Mouse (Mus musculus) liver, adult (tissue): ENCODE results near the gene Fbxl8.

Experiments used
- GATA4 ChIP-seq: IDR thresholded peaks from 2 replicates; pipeline ENCODE4 v1.6.1; 2014; ENCODE audit warnings: mild to moderate bottlenecking, low read length; ENCODE audit not compliant: insufficient replicate concordance

Gene Fbxl8

DNA sequence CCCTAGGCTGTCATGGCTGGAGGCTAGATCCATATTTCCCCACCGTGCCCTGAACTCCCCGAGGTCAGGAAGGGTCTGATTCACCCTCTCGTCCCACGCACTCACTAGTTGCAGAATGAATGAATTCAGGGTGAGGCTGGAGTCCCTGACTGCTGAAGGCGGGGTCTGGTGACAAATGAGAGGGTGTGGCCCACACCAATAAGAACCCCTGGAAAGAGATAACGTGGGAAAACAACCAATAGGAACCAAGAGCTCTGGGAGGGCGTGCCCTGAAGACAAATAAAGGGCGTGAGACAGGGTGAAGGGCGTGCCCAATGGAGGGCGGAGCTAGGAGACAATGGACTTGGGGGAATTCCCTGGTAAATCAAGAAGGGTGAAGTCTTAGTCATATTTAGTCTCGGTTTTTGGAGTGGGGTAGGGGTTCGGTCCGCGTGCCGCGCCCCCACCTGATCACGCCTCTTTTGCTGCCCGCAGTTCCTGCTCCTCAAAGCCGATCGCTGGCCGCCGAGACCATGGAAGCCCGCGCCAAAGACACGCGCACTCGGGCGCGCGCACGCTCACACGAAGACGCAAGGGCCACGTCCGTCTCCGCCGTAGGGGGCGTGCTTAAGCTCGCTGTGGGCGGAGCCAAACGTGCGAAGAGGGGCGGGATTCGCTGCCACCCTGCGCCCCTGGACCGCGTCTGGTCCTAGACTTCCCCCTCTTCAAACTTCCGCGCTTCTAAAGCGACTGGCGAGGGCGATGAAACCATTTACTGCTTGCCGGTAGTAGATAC lies 24.7 kb downstream of the Fbxl8 start:
- TF ChIP-seq GATA4, result no peak; the same call in 1 of the 2 replicates

DNA sequence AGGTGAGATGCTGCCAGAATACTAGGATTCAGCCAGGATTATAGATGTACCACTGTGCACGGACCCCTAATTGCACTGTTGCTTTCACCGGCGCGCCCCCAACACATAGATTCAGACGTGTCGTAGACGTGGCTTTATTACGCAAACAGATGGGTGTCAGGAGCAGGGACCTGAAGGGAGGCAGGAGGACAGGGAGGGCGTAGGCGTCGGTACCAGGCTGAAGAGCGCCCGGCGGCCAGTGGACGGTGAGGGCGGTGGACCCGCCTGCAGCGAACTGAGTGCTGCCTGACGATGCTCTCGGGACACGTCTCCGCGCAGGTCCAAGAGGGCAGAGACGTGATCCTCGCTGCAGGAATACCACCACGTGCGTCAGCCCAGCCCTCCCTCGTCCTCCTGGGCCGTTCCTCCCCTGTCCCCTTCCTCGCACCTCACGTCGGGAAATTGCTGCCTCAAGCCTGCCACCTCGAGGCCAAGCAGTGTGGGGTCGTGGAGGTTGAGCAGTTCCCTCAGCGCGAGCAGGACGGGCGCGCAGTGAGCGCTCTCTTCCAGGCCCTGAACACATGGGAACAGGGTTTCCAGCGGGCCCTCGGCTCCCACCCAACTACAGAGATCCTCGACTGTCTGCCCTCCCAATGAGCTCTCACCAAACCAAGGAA lies 25.5 kb downstream of the Fbxl8 start, which contains the start of gene 4931428F04Rik:
Gene 4931428F04Rik, minus strand, starts transcription at position 60 of the 656 bp plus-strand sequence.
- TF ChIP-seq GATA4, result no peak

DNA sequence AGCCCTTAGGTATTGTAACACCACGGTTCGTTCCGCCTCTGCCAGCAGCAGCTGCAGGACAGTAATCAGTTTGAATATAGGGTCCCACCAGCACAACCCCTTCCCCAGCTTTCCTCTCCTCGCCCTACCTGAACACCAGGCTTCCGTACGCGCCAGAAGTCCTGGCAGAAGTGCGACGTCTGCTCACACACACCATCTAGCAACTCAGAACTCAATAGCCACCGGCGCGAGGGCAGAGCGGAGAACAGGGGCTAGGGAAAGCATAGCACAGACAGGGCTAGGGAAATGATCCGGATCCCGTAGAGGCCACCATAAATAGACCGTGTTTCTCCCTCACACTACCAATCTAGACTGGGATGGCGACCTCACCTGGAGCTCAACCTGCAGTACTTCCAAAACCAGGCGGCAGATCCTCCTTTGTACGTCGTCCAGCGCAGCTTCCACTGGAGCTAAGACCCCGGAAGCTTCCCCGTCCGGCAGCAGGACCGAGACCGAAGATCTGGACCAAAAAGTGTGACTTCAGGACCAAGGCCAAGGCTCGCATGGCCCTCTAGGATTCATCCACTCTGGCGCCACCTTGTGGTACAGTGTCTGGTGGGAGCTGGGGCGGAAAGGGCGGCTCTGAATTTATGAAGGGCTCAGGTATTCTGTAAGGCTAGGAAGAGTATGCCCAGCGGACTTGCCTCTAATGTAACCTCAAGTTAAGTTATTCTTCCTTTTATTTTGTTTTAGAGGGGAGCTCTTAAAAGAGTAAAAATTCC lies 26.3 kb downstream of the Fbxl8 start:
- no peak for TF ChIP-seq GATA4

DNA sequence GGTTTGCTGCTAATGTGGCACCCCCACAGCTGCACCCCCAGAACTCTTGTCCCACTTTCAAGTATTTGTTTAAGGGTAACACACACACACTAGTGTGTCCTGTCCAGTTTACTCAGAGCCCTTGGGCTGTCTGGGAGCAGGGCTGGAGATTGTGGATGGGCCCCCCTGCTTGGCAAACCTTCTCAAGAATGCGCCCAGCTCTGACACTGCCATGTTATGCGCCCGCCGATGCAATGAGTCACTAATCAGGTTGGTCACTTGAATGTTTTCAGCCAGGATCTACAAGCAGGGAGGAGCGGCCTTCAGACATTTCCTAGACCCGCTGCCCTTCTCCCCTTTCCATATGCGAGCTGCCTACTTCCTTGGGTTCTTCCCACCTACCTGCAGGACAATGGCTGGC lies 28.0 kb downstream of the Fbxl8 start:
- TF ChIP-seq GATA4, result no peak

DNA sequence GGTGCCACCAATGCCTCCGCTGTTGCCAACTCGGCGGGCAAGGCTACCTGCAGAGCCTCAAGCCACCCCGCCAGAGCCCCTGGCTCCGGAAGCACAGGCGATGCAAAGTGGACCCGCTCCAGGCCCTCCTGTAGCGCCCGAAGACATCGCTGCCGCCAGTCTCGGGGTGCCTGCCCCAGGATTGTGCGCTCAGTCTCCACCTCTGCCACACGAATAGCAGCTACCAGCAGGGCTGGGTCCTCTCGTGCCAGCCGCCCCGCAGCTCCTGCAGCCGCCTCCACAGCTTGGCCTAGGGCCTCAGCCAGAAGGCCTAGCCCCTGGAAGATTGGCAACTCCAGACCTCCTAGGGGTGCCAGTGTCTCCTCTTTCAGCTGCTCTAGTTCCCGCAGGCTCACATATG lies 29.0 kb downstream of the Fbxl8 start:
- TF ChIP-seq GATA4, result no peak

DNA sequence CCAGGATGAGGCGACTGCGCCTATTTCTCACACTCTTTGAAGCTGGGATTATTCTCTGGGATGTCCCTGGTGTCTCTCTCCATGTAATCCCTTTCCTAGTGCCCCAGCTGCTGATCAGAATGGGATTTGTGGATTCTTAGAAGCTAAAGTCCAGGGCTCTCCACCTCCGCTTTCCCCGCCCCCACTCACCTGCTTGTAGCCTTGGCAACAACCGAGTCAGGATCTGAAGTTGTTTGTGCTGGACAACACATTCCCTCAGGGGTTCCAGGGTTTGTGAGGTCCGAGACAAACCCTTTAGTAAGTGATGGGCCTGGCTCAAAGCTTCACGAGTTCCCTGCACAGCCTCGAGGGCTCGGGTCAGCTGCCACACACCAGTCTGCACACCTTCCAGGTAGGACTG lies 30.3 kb downstream of the Fbxl8 start:
- no peak for TF ChIP-seq GATA4

DNA sequence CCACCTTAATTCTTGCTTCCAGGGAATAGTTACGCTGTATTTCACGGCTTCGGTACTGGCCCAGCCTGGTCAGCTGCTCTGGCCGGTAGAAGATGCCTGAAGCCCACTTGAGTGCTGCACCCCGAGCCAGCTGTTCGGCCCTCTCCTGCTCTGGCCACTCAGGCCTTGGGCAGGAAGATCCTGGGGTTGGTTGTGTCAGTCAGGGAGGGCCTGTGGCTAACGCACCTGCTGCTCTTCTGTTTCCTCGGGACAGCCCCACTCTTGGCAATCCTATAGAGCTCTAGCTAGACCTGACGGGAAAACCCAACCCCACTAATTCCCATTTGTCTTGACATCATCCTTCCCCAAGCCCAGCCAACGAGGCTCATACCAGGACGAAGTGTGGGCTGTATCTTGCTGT lies 30.8 kb downstream of the Fbxl8 start:
- TF ChIP-seq GATA4, result no peak

DNA sequence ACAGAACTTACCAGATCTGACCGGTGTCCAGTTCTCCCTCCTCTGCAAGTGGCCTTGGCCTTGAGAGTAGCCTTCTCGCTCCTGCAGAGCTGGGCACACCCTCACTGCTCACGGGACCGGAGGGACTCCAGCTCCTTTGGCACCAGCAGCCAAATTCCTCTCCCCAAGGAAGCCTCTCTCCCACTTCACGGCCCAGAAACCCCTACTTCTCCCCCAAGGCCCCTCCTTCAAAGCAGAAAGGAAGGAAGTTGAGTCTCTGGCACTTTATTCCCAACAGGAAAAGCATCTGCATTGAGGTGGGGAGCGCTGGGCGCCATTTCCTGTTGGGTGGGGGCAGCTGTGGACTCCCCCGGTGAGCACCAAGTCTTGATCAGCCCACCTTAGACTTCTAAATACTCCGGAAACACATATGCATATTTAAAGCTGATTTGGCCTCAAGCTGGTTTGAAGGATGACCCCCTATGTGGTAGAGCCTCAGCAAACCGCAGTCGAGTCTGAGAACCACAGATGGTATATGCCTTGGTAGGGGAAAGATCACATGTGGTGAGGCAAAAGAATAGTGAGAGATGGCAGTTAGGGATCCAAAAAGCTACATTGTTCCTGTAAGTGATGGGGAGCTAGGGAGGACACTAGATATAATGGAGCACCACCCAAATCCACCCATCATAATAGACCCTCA lies 31.6 kb downstream of the Fbxl8 start, which contains the start of gene Exoc3l:
Gene Exoc3l, minus strand, starts transcription at position 207 of the 679 bp plus-strand sequence.
- peak; percentile 22; the same call in 1 of the 2 replicates for TF ChIP-seq GATA4

DNA sequence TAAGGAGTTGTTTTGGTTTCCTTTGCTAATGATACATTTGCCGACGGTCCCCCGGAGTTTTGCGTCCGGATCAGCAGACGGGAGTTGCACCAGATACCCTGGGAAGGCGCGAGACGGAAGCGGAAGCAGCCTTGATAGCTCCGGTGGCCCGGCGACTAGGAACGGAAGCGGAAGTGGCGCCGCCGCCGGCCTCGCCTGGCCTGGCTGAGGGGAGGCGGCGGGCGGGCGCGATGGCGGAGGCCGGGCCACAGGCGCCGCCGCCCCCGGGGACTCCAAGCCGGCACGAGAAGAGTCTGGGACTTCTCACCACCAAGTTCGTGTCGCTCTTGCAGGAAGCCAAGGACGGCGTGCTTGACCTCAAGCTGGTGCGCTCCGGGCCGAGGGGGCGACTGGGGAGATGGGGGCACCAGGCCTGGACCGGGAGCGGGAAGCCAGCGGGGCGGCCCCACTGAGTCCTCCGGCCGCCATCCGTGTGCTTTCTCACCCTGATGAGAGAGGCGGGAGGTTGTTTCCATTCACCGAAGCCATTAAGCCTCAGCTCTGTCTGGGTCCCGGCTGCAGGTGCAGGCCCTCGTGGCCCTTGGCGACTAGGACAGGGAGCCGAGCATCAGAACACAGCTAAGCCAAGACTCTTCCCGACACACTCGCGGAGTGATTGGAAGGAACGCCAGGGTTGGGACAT lies 33.2 kb downstream of the Fbxl8 start, which contains the start of gene E2f4:
Gene E2f4, plus strand, starts transcription at position 153 of the 682 bp plus-strand sequence.
- peak; percentile 94; the same call in 1 of the 2 replicates for TF ChIP-seq GATA4

DNA sequence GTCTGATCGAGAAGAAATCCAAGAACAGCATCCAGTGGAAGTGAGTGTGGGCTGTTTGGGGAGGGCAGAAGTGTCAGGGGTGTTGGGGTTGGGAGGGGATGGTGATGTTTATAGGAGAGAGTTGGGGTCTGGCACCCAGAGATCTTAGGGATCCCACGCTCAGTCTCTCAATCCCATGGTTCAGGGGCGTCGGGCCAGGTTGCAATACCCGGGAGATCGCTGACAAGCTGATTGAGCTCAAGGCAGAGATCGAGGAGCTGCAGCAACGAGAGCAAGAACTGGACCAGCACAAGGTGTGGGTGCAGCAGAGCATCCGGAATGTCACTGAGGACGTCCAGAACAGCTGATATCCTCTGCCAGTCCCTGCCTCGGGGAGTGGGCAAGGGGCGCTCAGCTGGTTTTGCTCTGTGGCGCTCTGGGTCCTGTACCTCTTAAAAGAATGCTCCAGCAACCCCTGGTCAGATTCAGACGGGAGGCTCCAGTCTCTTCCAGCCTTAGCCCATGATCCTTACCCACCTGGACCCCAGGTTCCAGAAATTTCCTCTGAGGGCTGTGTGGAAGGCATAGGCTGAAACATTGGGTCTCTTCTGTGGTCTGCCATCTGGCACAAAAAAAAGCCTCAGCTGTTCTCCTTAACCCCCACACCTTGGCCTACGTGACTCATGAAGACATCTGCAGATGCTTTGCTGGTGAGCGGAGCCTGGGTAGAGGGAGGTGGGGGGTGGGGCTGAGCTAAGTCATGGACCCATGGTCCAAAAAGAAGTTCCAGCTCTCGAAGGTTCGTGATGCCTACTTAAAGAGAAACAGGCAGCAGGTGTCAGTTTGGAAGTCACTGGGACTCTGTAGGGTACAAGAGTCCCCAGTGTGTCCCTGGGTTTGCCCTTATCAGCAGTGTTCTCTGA lies 34.2 kb downstream of the Fbxl8 start:
- no peak for TF ChIP-seq GATA4

DNA sequence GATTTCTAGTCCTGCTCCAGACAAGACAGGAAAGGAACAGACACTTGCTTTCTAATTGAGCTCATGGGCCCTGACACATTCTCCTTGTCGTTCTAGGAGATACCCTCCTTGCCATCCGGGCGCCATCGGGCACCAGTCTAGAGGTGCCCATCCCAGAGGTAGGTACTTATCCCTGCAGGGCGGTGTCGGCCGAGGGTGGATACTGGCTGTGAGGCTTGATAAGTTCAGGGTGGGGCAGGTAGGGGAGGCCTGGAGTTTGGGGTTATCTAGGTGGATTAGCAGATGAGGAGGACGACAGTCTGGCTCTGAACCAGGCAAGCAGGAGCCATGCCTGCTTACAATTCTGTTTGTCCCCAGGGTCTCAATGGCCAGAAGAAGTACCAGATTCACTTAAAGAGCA lies 35.5 kb downstream of the Fbxl8 start:
- no peak for TF ChIP-seq GATA4

DNA sequence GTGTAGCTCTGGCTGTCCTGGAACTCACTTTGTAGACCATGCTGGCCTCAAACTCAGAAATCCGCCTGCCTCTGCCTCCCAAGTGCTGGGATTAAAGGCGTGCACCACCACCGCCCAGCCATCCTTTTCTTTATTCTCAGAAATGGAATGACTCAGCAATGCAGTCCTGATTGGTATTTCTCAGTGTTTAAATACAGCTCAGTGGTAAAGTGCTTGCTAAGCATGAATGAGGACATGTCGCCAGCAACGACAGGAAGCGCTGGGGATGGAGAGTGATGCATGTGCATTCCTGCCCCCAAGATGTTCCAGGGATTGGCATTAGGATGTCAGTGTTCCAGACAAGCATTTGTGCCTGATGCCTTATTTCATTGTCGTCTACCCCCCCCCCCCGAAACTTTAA lies 38.9 kb downstream of the Fbxl8 start:
- no peak for TF ChIP-seq GATA4

DNA sequence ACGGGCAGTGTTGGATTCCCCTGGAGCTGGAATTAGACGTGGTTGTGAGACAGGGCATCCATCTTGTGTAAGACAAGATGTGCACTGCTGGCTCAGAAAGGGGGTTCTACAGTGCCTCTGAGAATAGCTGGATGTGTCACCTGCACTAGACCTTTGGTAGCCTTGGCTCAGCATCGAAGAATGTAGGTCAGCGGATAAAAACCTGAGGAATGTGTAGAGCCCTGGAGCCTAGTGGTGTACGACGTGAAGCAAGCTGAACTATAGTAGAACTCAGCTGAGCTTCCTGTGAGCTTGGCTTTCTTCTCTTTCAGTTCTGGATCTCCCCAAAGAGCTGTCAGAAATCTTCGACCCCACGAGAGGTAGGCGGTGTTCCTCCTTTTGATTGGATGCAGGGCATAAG lies 39.4 kb downstream of the Fbxl8 start:
- TF ChIP-seq GATA4, result no peak
